Mouse (Mus musculus): ENCODE measurements around the gene Tcf7l1. TPM values are rescaled to one million over a fixed set of nuclear protein-coding genes. Genes with fewer than 3 reads are reported as not detected.

The Tcf7l1 gene
- total and polyA plus RNA-seq, 2 experiments from 2014 or later = 1.3 to 9.2 TPM

GRCm38 (mm10) chr6:72620920-72621319, 168.1 kb downstream of the Tcf7l1 start:
- peaks cover 5% of the 10 kb centered on the region for H3K4me1 ChIP-seq (ENCODE audit: control insufficient read depth, insufficient read depth)
- H3K27ac ChIP-seq (ENCODE audit: low read depth) = no peak overlapping the region

GRCm38 (mm10) chr6:72619734-72620532, 169.1 kb downstream of the Tcf7l1 start:
- no peaks in the 10 kb centered on the region for H3K27me3 ChIP-seq (ENCODE audit: control insufficient read depth, insufficient read depth, low read length)
- no peak overlapping the region for H3K4me2 ChIP-seq (ENCODE audit: low read depth, low read length)
- H3K36me3 ChIP-seq (replicated peaks; ENCODE audit: control insufficient read depth, insufficient read depth, low read length) = no peaks in the 10 kb centered on the region
- H3K9me3 ChIP-seq (replicated peaks; ENCODE audit: control insufficient read depth, low read length) = no peaks in the 10 kb centered on the region
- H3K4me3 ChIP-seq (ENCODE audit: low read depth, low read length) = no peak overlapping the region
- DNase-seq (ENCODE audit: low spot score) = no peak
- no peak for ATAC-seq (ENCODE audit: insufficient read depth, low read depth)
- no peak overlapping the region for H3K27ac ChIP-seq (ENCODE audit: low read depth)
- TF ChIP-seq EP300 (IDR thresholded peaks at IDR 0.05; ENCODE audit: low read depth) (no peak), CTCF (IDR thresholded peaks at IDR 0.05; ENCODE audit: low read depth) (no peak)
- H3K9ac ChIP-seq (replicated peaks; ENCODE audit: low read depth, low read length) = no peak overlapping the region
- WGBS = 33% methylated on average over 12 of the region's 12 CpGs
- H3K4me1 ChIP-seq (ENCODE audit: control insufficient read depth, insufficient read depth) = peaks cover 14% of the 10 kb centered on the region

More at GRCm38 (mm10) chr6:72620920-72621319, 168.1 kb downstream of the Tcf7l1 start:
- Histone ChIP-seq H3K9me3 (replicated peaks; ENCODE audit: control insufficient read depth, low read length) (no peaks in the 10 kb centered on the region), H3K9ac (replicated peaks; ENCODE audit: low read depth, low read length) (no peak overlapping the region), H3K4me2 (ENCODE audit: low read depth, low read length) (no peak overlapping the region), H3K27me3 (ENCODE audit: control insufficient read depth, insufficient read depth, low read length) (no peaks in the 10 kb centered on the region), H3K36me3 (replicated peaks; ENCODE audit: control insufficient read depth, insufficient read depth, low read length) (no peaks in the 10 kb centered on the region), H3K4me3 (ENCODE audit: low read depth, low read length) (no peak overlapping the region)
- ATAC-seq (ENCODE audit: insufficient read depth, low read depth) (no peak), DNase-seq (ENCODE audit: low spot score) (no peak)
- TF ChIP-seq CTCF (IDR thresholded peaks at IDR 0.05; ENCODE audit: low read depth) = no peak
- no peak for TF ChIP-seq EP300 (IDR thresholded peaks at IDR 0.05; ENCODE audit: low read depth)
- 50% methylated on average over 5 of the region's 5 CpGs for WGBS

DNA sequence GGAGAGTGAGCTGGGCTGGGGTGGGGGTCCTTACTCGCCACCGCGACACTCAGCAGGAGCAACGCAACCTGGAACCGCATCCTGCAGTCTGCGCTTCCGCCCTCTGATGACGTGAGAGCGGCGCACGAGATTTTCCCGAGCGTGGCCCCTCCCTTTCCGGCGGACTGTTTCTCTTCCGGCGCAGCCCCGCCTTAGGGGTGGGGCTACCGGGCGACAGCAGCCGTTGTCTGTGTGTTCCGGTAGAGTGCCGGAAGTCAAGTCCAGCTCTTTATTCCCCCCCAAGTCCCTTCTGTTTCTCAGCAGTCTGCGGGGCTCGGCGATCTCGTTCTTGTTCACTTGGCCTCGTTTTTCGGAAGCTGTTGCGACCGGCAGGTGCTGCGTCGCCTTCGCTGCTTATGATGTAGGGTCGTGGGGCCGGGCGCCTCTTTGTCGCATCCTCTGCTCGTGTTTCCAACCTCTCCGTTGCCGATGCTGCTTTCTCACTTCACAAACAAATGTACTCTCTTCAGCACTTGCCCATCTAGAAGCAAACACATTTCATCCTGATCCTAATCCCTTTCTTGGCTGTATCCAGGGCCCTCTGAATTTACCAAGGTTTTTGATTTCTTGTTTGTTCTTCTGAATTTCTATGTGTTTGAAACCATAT, 172.3 kb downstream of the Tcf7l1 start, which contains the start of gene Tgoln1:
Gene Tgoln1 (minus strand): TSS at position 358 of the 646 bp plus-strand sequence.
- Histone ChIP-seq H3K36me3 (replicated peaks; ENCODE audit: control insufficient read depth, insufficient read depth, low read length) (peaks cover 12% of the 10 kb centered on the region), H3K4me1 (ENCODE audit: control insufficient read depth, insufficient read depth) (peaks cover 18% of the 10 kb centered on the region), H3K27me3 (ENCODE audit: control insufficient read depth, insufficient read depth, low read length) (no peaks in the 10 kb centered on the region), H3K27ac (ENCODE audit: low read depth) (peak within 1 kb of the TSS; percentile 92), H3K9me3 (replicated peaks; ENCODE audit: control insufficient read depth, low read length) (no peaks in the 10 kb centered on the region), H3K4me2 (ENCODE audit: low read depth, low read length) (peak within 1 kb of the TSS; percentile 90), H3K4me3 (ENCODE audit: low read depth, low read length) (peak within 1 kb of the TSS; percentile 81), H3K9ac (replicated peaks; ENCODE audit: low read depth, low read length) (peak within 1 kb of the TSS; percentile 77)
- ATAC-seq (ENCODE audit: insufficient read depth, low read depth) = peak; percentile 97
- no peak for TF ChIP-seq CTCF (IDR thresholded peaks at IDR 0.05; ENCODE audit: low read depth)
- TF ChIP-seq EP300 (IDR thresholded peaks at IDR 0.05; ENCODE audit: low read depth) = 0 out of 2 replicates have a peak, but pooled peaks have one; percentile 19
- WGBS = 0% methylated on average over 41 of the region's 41 CpGs
- peak; percentile 97 for DNase-seq (ENCODE audit: low spot score)

- WGBS = 16% methylated on average over 25 of the region's 25 CpGs
- Histone ChIP-seq H3K27me3 (ENCODE audit: control insufficient read depth, insufficient read depth, low read length) (no peaks in the 10 kb centered on the region), H3K4me3 (ENCODE audit: low read depth, low read length) (peak overlapping the region; percentile 81), H3K36me3 (replicated peaks; ENCODE audit: control insufficient read depth, insufficient read depth, low read length) (peaks cover 22% of the 10 kb centered on the region), H3K9ac (replicated peaks; ENCODE audit: low read depth, low read length) (peak overlapping the region; percentile 77), H3K4me2 (ENCODE audit: low read depth, low read length) (peak overlapping the region; percentile 90), H3K9me3 (replicated peaks; ENCODE audit: control insufficient read depth, low read length) (no peaks in the 10 kb centered on the region), H3K4me1 (ENCODE audit: control insufficient read depth, insufficient read depth) (peaks cover 18% of the 10 kb centered on the region), H3K27ac (ENCODE audit: low read depth) (peak overlapping the region; percentile 57; the same call in 1 of the 2 replicates)
- no peak for ATAC-seq (ENCODE audit: insufficient read depth, low read depth)
- DNase-seq (ENCODE audit: low spot score) = no peak
- TF ChIP-seq EP300 (IDR thresholded peaks at IDR 0.05; ENCODE audit: low read depth) (no peak), CTCF (IDR thresholded peaks at IDR 0.05; ENCODE audit: low read depth) (no peak)
Measured at GRCm38 (mm10) chr6:72615561-72616375, 173.3 kb downstream of the Tcf7l1 start.

DNA sequence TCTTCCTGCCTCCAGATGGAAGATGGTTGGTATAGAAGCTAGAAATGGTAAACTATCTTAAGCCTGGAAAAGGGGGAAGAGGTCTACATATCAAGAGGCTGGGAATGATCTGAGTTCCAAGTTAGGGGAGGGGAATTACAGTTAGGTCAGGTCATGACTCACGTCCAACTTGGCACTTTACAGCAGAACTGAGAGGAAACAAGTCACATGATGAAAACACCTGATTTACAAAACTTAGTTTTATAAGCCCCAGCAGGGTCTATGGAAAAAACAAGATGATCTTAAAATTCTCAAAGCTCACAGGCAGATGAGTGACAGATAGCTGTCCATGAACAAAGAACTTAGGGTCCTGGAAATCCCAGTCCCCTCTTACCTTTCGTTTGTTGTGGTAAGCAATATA, 173.9 kb downstream of the Tcf7l1 start:
- peaks cover 28% of the 10 kb centered on the region for H3K36me3 ChIP-seq (replicated peaks; ENCODE audit: control insufficient read depth, insufficient read depth, low read length)
- H3K9me3 ChIP-seq (replicated peaks; ENCODE audit: control insufficient read depth, low read length) = no peaks in the 10 kb centered on the region
- H3K27ac ChIP-seq (ENCODE audit: low read depth) = no peak overlapping the region
- WGBS = 54% methylated on average over 2 of the region's 2 CpGs
- H3K27me3 ChIP-seq (ENCODE audit: control insufficient read depth, insufficient read depth, low read length) = no peaks in the 10 kb centered on the region
- TF ChIP-seq EP300 (IDR thresholded peaks at IDR 0.05; ENCODE audit: low read depth) = no peak
- TF ChIP-seq CTCF (IDR thresholded peaks at IDR 0.05; ENCODE audit: low read depth) = no peak
- DNase-seq (ENCODE audit: low spot score) (no peak), ATAC-seq (ENCODE audit: insufficient read depth, low read depth) (no peak)
- H3K9ac ChIP-seq (replicated peaks; ENCODE audit: low read depth, low read length) = no peak overlapping the region; the same call in 1 of the 2 replicates
- peaks cover 18% of the 10 kb centered on the region for H3K4me1 ChIP-seq (ENCODE audit: control insufficient read depth, insufficient read depth)
- peak overlapping the region; percentile 90 for H3K4me2 ChIP-seq (ENCODE audit: low read depth, low read length)
- H3K4me3 ChIP-seq (ENCODE audit: low read depth, low read length) = peak overlapping the region; percentile 81
